Mouse (Mus musculus): ENCODE results near the gene Slc2a5. TPM values are rescaled to one million over a fixed set of nuclear protein-coding genes. Genes with fewer than 3 reads are reported as not detected.
A peak's percentile ranks its signal among the peaks of the same experiment; 100 is the strongest.

Slc2a5 gene
- polyA plus RNA-seq, 1 experiment from 2014 or later = 1.4 TPM

DNA sequence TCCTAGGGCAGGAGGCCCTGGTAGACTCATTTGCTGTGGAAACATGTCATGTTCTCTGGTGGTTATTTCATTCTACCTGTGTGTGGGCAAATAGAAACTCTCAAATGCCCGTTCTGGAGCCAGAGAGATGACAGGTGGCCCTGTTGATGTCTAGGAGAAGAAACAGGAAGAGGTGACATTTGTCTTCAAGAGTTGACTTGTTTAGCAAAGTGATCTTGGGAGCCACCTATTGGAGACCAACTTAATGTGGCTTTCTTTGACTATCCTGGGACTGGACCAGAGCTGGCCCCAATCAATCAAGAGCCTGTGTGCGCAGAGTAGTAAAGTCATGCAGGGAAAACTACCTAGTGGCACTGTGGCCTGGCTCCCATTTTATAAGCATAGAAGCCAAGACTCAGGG lies 40.4 kb downstream of the Slc2a5 start:
- H3K27ac ChIP-seq (replicated peaks in 1 of 2; ENCODE audit: control insufficient read depth in 1 of 2, insufficient read depth in 1 of 2, low read depth in 2 of 2, low read length in 2 of 2) = no peak overlapping the region
- H3K36me3 ChIP-seq (ENCODE audit: control insufficient read depth, insufficient read depth, low read length) = no peaks in the 10 kb centered on the region
- H3K9me3 ChIP-seq (ENCODE audit: control insufficient read depth, low read length) = 0 out of 2 replicates have a peak, but pooled peaks cover 7% of the 10 kb centered on the region
- H3K9ac ChIP-seq (ENCODE audit: low read length) = no peak overlapping the region
- no peaks in the 10 kb centered on the region for H3K4me1 ChIP-seq (ENCODE audit: control insufficient read depth in 2 of 2, insufficient read depth in 2 of 2, low read length in 2 of 2)
- no peaks in the 10 kb centered on the region for H3K27me3 ChIP-seq (ENCODE audit: control insufficient read depth, insufficient read depth, low read length)
- no peak overlapping the region for H3K4me3 ChIP-seq (ENCODE audit: control insufficient read depth in 1 of 2, insufficient read depth in 1 of 2, low read depth in 1 of 2, low read length in 2 of 2)
- no peak overlapping the region for H3K4me2 ChIP-seq (ENCODE audit: low read length)
- ATAC-seq (ENCODE audit: insufficient number of reproducible peaks, insufficient read depth, low FRiP score, low read depth) = no peak
- WGBS = 76% methylated on average over 2 of the region's 2 CpGs

DNA sequence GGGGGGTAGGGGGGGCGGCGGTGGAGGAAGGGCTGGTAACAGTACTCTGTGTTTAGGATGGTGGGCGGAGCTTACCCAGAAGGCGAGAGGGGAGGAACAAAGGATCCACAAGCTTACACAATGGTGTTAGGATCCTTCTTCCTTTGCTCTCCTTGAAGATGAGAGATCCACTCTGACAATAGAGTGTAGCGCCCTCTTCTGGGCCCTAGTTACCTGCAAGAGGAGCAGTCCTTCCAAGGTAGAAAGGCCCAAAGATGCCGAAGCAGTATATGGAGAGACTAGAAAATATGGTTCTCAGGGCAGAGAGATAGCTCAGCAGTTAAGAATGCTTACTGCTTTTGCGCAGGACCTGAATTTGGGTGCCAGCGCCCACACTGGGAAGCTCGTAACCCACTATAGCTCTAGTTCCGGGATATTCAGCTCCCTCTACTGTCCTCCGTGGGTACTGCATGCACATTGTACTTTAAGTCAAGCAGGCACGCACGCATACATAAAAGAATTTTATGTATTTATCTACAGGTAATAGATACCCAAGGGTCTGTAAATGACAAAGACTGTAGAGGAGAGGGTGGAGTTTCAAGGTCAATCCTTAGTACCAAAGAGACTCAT lies 43.6 kb downstream of the Slc2a5 start:
- H3K4me1 ChIP-seq (ENCODE audit: control insufficient read depth in 2 of 2, insufficient read depth in 2 of 2, low read length in 2 of 2) = no peaks in the 10 kb centered on the region
- H3K36me3 ChIP-seq (ENCODE audit: control insufficient read depth, insufficient read depth, low read length) = no peaks in the 10 kb centered on the region
- H3K4me2 ChIP-seq (ENCODE audit: low read length) = no peak overlapping the region
- no peaks in the 10 kb centered on the region for H3K27me3 ChIP-seq (ENCODE audit: control insufficient read depth, insufficient read depth, low read length)
- no peak overlapping the region for H3K9ac ChIP-seq (ENCODE audit: low read length)
- H3K4me3 ChIP-seq (ENCODE audit: control insufficient read depth in 1 of 2, insufficient read depth in 1 of 2, low read depth in 1 of 2, low read length in 2 of 2) = no peak overlapping the region
- 0 out of 2 replicates have a peak, but pooled peaks cover 7% of the 10 kb centered on the region for H3K9me3 ChIP-seq (ENCODE audit: control insufficient read depth, low read length)
- no peak overlapping the region for H3K27ac ChIP-seq (replicated peaks in 1 of 2; ENCODE audit: control insufficient read depth in 1 of 2, insufficient read depth in 1 of 2, low read depth in 2 of 2, low read length in 2 of 2)
- WGBS = 65% methylated on average over 13 of the region's 13 CpGs
- ATAC-seq (ENCODE audit: insufficient number of reproducible peaks, insufficient read depth, low FRiP score, low read depth) = no peak

DNA sequence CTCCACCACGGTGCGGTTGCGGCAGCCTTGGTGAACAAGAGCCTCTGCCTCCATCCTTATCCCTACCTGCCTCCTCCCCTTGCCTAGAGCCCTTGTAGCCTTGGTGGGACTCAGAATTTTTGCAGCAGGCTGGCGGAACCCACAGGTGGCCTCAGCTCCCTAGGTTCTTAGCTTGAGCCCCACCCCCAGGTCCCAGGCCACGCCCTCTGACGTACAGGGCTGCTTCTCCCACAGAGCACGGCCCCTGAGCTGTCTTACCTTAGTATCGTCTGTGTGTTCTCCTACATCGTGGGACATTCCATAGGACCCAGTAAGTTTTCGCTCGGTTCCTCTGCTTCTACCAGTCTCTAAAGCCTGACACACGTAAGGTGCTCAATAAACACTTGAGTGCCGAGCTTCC lies 45.8 kb downstream of the Slc2a5 start:
- 28% methylated on average over 13 of the region's 13 CpGs for WGBS
- H3K4me3 ChIP-seq (ENCODE audit: control insufficient read depth in 1 of 2, insufficient read depth in 1 of 2, low read depth in 1 of 2, low read length in 2 of 2) = no peak overlapping the region
- ATAC-seq (ENCODE audit: insufficient number of reproducible peaks, insufficient read depth, low FRiP score, low read depth) = no peak

DNA sequence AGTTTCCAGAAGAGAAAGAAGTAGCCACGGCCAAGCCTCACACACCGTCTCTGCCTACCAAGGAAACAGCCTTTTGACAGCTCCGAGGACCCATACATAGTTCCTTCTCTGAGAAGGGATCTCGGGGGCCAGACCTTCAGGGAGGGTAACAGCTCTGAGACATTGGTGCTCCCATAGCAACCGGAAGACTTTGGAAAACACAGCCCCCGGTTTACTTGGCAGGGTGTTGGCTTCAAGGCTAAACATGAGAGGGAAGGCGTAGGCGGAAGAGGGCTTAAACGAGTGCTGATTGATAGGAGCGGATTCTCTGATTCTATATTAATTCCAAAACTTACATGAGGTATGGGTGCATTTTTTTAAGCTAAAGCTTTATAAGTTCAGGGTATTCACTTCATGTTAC lies 49.3 kb downstream of the Slc2a5 start:
- H3K4me3 ChIP-seq (ENCODE audit: control insufficient read depth in 1 of 2, insufficient read depth in 1 of 2, low read depth in 1 of 2, low read length in 2 of 2) = no peak overlapping the region
- no peak for ATAC-seq (ENCODE audit: insufficient number of reproducible peaks, insufficient read depth, low FRiP score, low read depth)
- no peak overlapping the region for H3K27ac ChIP-seq (replicated peaks in 1 of 2; ENCODE audit: control insufficient read depth in 1 of 2, insufficient read depth in 1 of 2, low read depth in 2 of 2, low read length in 2 of 2)
- H3K9me3 ChIP-seq (ENCODE audit: control insufficient read depth, low read length) = 0 out of 2 replicates have a peak, but pooled peaks cover 3% of the 10 kb centered on the region
- 62% methylated on average over 10 of the region's 10 CpGs for WGBS
- H3K27me3 ChIP-seq (ENCODE audit: control insufficient read depth, insufficient read depth, low read length) = no peaks in the 10 kb centered on the region
- no peak overlapping the region for H3K9ac ChIP-seq (ENCODE audit: low read length)
- no peaks in the 10 kb centered on the region for H3K36me3 ChIP-seq (ENCODE audit: control insufficient read depth, insufficient read depth, low read length)
- H3K4me2 ChIP-seq (ENCODE audit: low read length) = no peak overlapping the region
- no peaks in the 10 kb centered on the region for H3K4me1 ChIP-seq (ENCODE audit: control insufficient read depth in 2 of 2, insufficient read depth in 2 of 2, low read length in 2 of 2)

More for the DNA sequence above, 45.8 kb downstream of the Slc2a5 start:
- no peaks in the 10 kb centered on the region for H3K36me3 ChIP-seq (ENCODE audit: control insufficient read depth, insufficient read depth, low read length)
- H3K4me1 ChIP-seq (ENCODE audit: control insufficient read depth in 2 of 2, insufficient read depth in 2 of 2, low read length in 2 of 2) = no peaks in the 10 kb centered on the region
- no peak overlapping the region for H3K9ac ChIP-seq (ENCODE audit: low read length)
- no peak overlapping the region for H3K4me2 ChIP-seq (ENCODE audit: low read length)
- 0 out of 2 replicates have a peak, but pooled peaks cover 7% of the 10 kb centered on the region for H3K9me3 ChIP-seq (ENCODE audit: control insufficient read depth, low read length)
- no peak overlapping the region for H3K27ac ChIP-seq (replicated peaks in 1 of 2; ENCODE audit: control insufficient read depth in 1 of 2, insufficient read depth in 1 of 2, low read depth in 2 of 2, low read length in 2 of 2)
- no peaks in the 10 kb centered on the region for H3K27me3 ChIP-seq (ENCODE audit: control insufficient read depth, insufficient read depth, low read length)

DNA sequence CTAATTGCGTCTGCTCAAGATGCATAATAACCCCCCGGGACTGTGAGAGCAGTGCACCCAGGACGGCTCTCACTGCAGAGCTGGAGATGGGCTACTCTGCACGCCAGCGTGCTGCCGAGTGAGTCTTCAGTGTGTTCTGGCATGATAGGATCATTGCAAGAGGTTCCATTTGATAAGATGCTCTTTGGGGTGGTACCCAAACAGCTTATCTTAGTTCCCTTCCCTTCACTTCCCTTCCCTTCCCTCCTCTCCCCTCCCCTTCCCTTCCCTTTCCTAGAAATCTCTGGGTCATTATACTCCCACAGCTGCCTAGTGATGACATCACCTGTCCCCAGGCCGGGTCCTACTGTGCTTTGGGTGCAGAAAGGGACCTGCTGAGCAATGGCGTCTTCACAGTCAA lies 53.0 kb downstream of the Slc2a5 start:
- Histone ChIP-seq H3K36me3 (ENCODE audit: control insufficient read depth, insufficient read depth, low read length) (no peaks in the 10 kb centered on the region), H3K4me1 (ENCODE audit: control insufficient read depth in 2 of 2, insufficient read depth in 2 of 2, low read length in 2 of 2) (peaks cover 0 to 2% of the 10 kb centered on the region in 2 experiments; a peak in 1 of 4 replicates), H3K9me3 (ENCODE audit: control insufficient read depth, low read length) (no peaks in the 10 kb centered on the region), H3K27ac (replicated peaks in 1 of 2; ENCODE audit: control insufficient read depth in 1 of 2, insufficient read depth in 1 of 2, low read depth in 2 of 2, low read length in 2 of 2) (no peak overlapping the region), H3K4me2 (ENCODE audit: low read length) (no peak overlapping the region), H3K4me3 (ENCODE audit: control insufficient read depth in 1 of 2, insufficient read depth in 1 of 2, low read depth in 1 of 2, low read length in 2 of 2) (no peak overlapping the region), H3K9ac (ENCODE audit: low read length) (no peak overlapping the region), H3K27me3 (ENCODE audit: control insufficient read depth, insufficient read depth, low read length) (no peaks in the 10 kb centered on the region)
- 61% methylated on average over 8 of the region's 8 CpGs for WGBS
- ATAC-seq (ENCODE audit: insufficient number of reproducible peaks, insufficient read depth, low FRiP score, low read depth) = no peak

DNA sequence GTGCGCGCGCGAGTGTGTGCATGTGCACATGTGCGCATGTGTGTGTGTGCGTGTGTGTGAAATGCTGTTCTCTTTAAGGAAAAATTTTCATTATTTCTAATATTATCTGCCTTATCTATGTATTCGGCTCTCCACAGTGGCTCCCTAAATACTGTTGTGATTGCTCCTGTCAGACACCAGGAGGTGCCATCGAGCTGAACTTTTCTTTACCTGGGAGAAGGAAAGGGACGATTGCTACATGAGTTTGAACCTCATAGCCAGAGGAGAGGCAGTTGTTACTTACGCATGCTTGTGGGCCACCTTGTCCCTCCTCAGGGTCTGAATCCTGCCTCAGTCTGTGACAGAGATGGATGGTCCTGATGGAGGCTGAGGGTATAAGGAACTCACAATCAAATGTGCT lies 54.2 kb downstream of the Slc2a5 start:
- H3K27ac ChIP-seq (replicated peaks in 1 of 2; ENCODE audit: control insufficient read depth in 1 of 2, insufficient read depth in 1 of 2, low read depth in 2 of 2, low read length in 2 of 2) = no peak overlapping the region

DNA sequence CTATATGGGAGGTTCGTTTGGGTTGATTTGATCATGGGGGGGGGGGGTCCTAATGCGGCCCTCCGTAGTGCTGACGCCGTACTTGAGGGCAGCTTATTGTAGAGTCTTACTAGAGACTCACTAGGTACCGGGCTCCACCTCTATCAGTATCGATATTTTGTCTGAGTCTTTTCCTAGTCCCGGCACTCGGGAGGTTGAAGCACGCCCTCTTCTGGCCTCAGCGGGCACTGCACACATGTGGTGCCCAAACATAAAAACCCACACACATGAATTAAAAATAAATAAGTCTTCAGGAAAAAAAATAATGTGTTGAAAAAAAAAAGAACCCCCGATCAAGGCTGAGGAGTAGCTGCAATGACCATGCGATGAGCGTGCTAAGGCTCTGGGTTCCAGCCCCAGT lies 54.9 kb downstream of the Slc2a5 start:
- Histone ChIP-seq H3K9me3 (ENCODE audit: control insufficient read depth, low read length) (no peaks in the 10 kb centered on the region), H3K36me3 (ENCODE audit: control insufficient read depth, insufficient read depth, low read length) (no peaks in the 10 kb centered on the region), H3K9ac (ENCODE audit: low read length) (no peak overlapping the region), H3K4me2 (ENCODE audit: low read length) (no peak overlapping the region), H3K4me1 (ENCODE audit: control insufficient read depth in 2 of 2, insufficient read depth in 2 of 2, low read length in 2 of 2) (peaks cover 0 to 2% of the 10 kb centered on the region in 2 experiments; a peak in 1 of 4 replicates), H3K27me3 (ENCODE audit: control insufficient read depth, insufficient read depth, low read length) (no peaks in the 10 kb centered on the region), H3K27ac (replicated peaks in 1 of 2; ENCODE audit: control insufficient read depth in 1 of 2, insufficient read depth in 1 of 2, low read depth in 2 of 2, low read length in 2 of 2) (no peak overlapping the region), H3K4me3 (ENCODE audit: control insufficient read depth in 1 of 2, insufficient read depth in 1 of 2, low read depth in 1 of 2, low read length in 2 of 2) (no peak overlapping the region)
- no peak for ATAC-seq (ENCODE audit: insufficient number of reproducible peaks, insufficient read depth, low FRiP score, low read depth)
- WGBS = 90% methylated on average over 14 of the region's 14 CpGs

More for the DNA sequence above, 54.2 kb downstream of the Slc2a5 start:
- Histone ChIP-seq H3K4me1 (ENCODE audit: control insufficient read depth in 2 of 2, insufficient read depth in 2 of 2, low read length in 2 of 2) (peaks cover 0 to 2% of the 10 kb centered on the region in 2 experiments; a peak in 1 of 4 replicates), H3K27me3 (ENCODE audit: control insufficient read depth, insufficient read depth, low read length) (no peaks in the 10 kb centered on the region), H3K4me3 (ENCODE audit: control insufficient read depth in 1 of 2, insufficient read depth in 1 of 2, low read depth in 1 of 2, low read length in 2 of 2) (no peak overlapping the region), H3K36me3 (ENCODE audit: control insufficient read depth, insufficient read depth, low read length) (no peaks in the 10 kb centered on the region), H3K9me3 (ENCODE audit: control insufficient read depth, low read length) (no peaks in the 10 kb centered on the region), H3K4me2 (ENCODE audit: low read length) (no peak overlapping the region), H3K9ac (ENCODE audit: low read length) (no peak overlapping the region)
- ATAC-seq (ENCODE audit: insufficient number of reproducible peaks, insufficient read depth, low FRiP score, low read depth) = no peak
- WGBS = 58% methylated on average over 10 of the region's 10 CpGs

DNA sequence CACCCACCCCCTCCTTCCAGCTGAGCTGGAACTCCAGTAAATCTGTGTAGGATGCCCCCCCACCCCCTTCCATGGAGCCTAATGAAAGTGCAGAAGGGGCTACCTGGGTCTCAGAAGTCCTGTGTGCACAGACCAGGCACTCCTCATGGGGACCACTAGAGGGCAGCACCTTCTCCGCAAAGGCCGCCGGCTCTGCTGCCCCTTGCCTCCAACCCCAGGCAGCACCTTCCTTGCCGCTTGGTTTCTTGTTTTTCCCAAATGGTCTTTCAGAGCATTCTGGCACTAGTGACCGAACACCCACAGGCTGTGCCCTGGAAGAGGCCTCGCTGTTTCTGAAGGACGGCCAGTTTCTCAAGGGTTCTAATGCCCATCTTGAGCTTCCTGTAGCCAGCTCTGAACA lies 57.5 kb downstream of the Slc2a5 start:
- Histone ChIP-seq H3K9me3 (ENCODE audit: control insufficient read depth, low read length) (peaks cover 3% of the 10 kb centered on the region), H3K4me1 (ENCODE audit: control insufficient read depth in 2 of 2, insufficient read depth in 2 of 2, low read length in 2 of 2) (peaks cover 0 to 2% of the 10 kb centered on the region in 2 experiments; a peak in 1 of 4 replicates), H3K36me3 (ENCODE audit: control insufficient read depth, insufficient read depth, low read length) (no peaks in the 10 kb centered on the region), H3K9ac (ENCODE audit: low read length) (no peak overlapping the region), H3K4me2 (ENCODE audit: low read length) (peak overlapping the region; percentile 33), H3K4me3 (ENCODE audit: control insufficient read depth in 1 of 2, insufficient read depth in 1 of 2, low read depth in 1 of 2, low read length in 2 of 2) (no peak overlapping the region), H3K27me3 (ENCODE audit: control insufficient read depth, insufficient read depth, low read length) (no peaks in the 10 kb centered on the region), H3K27ac (replicated peaks in 1 of 2; ENCODE audit: control insufficient read depth in 1 of 2, insufficient read depth in 1 of 2, low read depth in 2 of 2, low read length in 2 of 2) (no peak overlapping the region)
- no peak for ATAC-seq (ENCODE audit: insufficient number of reproducible peaks, insufficient read depth, low FRiP score, low read depth)
- 2% methylated on average over 7 of the region's 7 CpGs for whole genome bisulfite sequencing
